Mouse (Mus musculus) urinary bladder, postnatal 10 days (tissue): ENCODE measurements around the gene B430218F22Rik.
"Not testable (repeated sequence)": the region's sequence is repeated elsewhere in the genome, so short reads cannot be mapped to it uniquely, and the experiment has no call there.

Experiments used
- DNase-seq: peaks from one replicate; pipeline ENCODE4 v3.0.0; 2022; ENCODE audit warnings: low spot score

Gene B430218F22Rik

DNA sequence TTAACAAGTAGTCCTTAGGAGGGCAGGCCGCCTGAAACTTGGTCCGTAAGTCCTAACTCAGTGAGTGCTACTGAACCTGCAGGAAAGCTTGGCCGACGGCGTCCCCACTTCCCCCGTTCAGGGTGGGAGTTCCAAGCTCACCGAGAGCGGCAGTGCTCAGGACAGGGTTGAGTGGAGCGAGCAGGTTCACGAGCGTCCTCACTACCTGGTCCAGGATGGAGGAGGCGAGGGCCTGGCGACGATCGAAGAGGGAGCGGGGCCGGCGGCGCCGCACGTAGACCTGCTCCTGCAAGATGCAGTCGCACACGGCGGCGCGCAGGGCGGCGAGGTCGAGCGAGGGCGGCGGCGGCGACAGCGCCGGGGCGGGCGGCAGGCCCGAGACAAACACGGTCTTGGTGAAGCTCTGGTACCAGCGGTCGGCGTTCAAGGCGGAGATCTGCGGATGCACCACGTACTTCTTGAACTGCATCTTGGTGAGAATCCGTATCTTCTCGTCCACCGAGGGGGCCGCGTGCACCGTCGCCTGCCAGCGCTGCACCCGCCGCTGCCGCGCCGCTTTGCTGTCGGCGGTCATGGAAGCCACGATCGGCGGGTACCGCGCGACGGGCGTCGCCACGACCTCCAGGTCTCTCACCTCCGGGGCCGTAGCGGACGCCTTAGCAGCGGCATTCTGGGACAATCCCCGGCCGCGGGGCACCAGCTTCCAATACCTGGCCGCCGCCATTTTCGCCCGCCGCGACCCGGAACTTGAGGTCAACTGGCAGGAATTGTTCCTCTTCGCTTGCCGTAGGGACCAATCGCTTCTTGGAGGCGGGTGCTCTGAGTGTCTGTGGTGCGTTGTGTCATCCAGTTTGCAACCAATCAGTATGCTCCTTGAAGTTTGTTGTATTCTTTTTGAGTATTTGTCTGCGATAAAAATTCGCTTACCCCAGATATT, at the start of gene B430218F22Rik, which contains the start of gene Mrps30:
Gene B430218F22Rik, plus strand, starts transcription at position 120 of the 937 bp plus-strand sequence.
Gene Mrps30, minus strand, starts transcription at position 742 of the 937 bp plus-strand sequence.
- peak; percentile 87 for DNase-seq

DNA sequence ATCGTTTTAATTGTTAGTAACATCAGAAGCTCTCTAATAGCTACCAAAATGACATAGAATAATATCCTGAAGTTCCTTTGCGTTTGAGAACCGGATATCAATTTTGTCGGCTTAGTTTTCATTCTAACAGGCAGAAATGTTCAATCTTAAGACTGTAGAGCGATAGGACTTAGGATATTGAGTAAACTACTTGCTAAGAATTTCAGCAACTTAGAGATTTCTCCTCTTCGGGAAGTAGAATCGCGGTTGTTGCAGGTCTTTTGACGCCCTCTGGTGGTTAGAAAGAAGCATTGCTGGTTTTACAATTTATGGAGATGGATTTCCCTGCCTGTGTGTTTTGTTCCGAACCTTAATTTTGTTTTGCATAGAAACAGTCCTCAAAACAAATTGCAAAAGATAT, 36.2 kb upstream of the B430218F22Rik start:
- no peak for DNase-seq

DNA sequence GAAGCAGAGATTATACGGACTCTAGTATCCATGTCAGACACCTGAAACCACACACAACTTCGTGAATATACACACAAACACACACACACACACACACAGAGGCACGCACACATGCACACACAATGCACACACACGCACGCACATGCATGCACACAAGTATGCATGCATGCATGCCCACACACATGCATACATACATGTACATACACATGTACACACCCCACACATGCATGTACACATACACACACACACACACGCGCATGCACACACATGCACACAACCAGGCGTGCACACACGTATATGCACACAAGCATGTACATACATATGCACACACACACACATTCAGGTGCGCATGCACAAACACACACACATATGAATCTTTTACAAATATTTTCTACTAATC, 35.6 kb upstream of the B430218F22Rik start:
- no peak for DNase-seq

DNA sequence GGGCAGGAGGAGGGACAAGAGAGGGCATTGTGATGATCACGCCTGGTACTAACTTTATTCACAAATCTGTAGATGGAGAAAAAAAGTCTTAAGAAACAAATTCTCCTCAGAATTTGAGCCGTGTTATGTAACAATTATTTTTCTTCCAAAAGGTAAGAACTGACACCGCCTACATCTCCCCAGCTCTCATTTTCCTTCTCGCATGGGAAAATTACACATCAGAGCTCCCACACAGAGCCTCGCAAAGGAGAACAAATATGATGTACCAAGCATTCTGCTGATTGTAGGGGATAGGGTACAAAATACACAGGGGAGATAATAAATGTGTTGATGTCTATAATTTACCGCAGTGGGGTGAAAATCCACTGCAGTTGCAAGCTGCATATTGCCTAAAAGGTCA, 23.1 kb upstream of the B430218F22Rik start:
- no peak for DNase-seq

DNA sequence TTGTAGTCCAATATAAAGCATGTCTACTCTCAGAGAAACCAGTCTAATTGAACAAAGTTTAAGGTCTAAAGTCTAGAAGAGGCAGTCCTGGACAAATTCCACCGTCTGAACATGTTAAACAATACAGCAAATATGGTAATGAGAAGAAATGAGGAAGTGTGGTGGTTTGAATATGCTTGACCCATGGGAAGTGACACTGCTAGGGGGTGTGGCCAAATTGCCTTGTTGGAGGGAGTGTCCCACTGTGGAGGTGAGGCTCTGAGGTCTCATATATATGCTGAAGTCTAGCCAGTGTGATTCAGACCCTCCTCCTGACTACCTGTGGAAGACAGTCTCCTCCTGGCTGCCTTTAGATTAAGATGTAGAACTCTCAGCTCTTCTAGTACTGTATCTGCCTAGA, 20.7 kb upstream of the B430218F22Rik start:
- DNase-seq: no peak

DNA sequence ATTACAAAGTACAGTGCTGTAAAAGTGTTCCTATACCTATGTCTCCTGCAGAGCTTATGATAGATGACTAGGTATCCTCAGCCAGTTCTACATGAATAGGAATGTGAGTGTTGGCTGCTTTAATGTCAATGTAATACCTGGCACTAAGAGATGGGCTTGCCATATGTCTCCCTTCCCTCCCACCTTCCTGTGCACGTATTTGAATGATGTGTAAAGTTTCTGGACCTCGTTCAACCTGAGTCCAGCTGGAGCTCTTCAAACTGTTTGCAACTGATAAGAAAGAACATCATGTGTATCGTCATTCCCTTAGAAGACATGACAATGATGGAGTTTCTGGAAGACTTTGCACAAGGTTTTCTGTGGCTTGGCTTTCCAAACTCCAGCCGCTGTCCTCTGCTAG, 13.6 kb upstream of the B430218F22Rik start:
- DNase-seq: no peak

DNA sequence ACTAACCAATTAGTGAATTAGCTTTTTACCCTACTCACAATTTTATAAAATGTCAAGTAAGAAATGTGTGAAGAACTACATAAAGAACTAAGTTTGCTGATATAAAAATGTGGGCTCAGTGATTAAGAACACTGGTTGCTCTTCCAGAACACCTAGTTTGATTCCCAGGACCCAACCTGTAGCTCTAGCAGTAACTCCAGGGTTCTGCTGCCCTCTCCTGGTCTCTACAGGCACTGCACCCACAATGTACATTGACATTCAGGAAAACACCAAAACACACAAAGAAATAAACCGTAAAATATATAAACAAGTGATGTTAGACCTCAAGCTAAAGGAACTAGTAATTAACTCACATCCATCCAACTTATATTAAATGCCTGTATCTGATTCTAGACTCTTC, 7.3 kb upstream of the B430218F22Rik start:
- DNase-seq: no peak

DNA sequence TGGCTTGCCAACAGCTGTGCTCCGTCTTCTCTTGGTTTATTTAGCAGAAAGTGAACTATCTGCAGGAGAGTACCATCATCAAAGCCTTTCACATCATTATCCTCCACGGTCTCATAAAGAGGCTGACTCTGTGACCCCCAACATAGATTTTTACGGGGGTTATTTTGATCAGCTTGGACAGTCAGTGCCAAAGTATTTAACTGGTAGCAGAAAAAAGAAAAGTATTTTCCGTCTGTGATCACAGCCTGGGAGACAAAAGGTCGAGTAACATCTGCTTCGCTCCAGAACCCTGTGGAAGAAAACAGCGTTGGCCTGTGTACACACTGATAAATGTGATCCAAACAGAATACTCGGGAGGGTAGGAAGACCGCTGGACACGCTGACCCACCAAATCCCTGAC, 6.0 kb upstream of the B430218F22Rik start:
- DNase-seq: no peak

DNA sequence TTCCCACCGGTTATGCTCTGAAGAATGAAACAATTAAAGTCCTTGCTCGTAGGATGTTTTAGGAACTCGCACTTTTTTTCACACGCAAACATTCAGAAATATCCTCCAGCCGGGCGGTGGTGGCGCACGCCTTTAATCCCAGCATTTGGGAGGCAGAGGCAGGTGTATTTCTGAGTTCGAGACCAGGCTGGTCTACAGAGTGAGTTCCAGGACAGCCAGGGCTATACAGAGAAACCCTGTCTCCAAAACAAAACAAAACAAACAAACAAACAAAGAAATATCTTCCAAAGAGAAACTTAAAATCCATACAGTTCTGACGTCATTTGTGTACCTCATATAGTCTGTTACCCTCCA, 995 bp downstream of the B430218F22Rik start:
- DNase-seq: not testable (repeated sequence)

DNA sequence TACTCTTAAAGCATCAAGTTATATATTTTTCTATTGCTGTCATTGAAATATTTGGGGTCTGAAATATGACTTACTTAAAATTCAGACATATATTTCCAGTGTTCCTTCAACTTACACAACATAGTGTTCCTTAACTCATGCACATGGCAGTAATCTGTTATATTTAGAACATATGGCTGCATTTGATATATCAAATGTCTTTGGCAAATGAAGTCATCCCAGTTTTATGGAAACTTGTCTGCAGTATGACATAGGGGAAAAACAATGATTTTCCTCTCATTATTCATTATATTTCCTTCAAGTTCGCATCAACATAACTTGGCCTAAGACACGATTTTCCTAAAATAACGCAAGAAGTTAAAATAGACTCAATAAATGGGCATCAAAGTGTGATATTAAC, 9.4 kb downstream of the B430218F22Rik start:
- no peak for DNase-seq

DNA sequence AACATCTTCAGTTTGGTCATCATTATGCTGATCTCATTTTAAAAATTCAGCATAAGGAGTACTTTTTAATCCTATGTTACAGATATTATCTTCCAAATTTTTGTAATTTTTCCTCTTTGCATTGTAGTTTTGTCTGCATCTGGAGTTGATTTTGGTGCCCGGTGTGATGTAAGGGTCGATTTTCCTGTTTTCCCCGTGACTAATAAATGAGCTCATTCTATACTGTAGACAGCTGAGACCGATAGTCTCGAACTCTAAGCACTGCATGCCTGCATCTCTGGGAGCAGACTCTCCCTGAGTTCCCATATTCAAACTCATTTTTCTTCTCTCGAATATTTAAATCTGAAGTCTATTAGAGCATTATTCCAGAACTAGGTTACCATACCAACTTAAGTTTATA, 13.9 kb downstream of the B430218F22Rik start:
- DNase-seq: no peak

DNA sequence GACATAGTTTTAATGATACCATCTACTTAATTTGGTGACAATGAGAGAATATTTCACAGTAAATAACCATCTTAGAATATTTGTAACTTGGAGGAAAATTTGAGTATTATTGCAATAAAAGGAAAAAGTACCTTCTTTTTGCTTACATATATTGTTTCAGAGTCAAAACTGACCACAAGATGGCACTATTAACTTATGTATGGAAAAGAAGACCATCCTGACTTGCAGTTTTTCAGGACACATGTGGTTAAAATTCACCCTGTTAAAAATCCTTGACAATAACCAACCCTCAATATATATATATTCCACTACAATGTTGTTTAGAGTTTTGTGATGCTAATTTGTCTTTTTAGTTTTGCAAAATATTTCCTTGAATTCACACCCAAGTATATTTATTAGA, 17.1 kb downstream of the B430218F22Rik start:
- no peak for DNase-seq

DNA sequence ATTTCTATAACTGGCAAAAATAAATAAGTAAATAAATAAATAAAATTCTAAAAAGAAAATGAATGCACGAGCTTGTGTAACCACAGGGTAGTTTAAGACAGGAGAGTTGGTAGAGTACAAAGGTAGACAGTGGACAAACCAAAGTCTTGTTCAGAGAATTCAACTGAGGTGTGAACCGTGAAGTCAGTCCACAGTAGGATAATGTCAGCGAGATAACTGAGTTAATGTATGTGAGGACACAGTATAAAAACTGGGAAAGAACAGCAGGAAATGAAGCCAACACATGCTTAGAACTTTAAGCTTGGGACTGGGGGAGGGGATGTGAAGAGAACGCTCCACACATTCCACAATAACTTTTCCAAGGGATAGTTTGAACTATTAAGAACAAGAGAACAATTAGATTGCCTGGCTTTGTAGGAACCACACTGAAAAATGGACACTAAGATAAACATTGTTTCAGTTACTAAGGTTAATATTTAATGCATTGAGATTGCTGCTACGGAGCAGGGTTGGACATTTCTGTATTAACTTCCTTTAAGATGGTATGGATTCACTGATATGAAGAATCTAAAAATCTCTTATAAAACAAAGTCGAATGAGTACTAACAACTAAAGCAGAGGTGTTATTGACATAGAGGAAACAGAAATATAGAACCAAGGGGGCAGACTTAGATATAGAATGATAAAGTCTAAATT, 25.0 kb downstream of the B430218F22Rik start:
- no peak for DNase-seq

DNA sequence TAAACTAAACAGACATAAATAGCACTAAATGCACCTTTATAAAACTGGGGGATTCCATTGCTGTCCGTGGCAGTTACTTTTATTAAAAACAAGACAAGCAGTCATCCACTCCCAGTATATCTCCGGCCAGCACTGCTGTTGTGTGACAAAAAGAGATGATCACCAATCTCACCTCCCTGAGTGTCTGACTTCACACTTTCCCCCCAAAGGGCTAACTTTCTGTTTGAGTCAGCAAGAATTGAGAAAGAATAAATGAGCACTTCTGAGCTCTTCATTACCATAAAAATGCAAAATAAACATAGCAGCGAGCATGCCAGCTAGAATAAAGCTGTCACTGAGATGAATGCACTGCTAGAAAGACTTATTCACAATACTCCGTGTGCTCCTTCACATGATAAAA, 31.7 kb downstream of the B430218F22Rik start:
- no peak for DNase-seq

DNA sequence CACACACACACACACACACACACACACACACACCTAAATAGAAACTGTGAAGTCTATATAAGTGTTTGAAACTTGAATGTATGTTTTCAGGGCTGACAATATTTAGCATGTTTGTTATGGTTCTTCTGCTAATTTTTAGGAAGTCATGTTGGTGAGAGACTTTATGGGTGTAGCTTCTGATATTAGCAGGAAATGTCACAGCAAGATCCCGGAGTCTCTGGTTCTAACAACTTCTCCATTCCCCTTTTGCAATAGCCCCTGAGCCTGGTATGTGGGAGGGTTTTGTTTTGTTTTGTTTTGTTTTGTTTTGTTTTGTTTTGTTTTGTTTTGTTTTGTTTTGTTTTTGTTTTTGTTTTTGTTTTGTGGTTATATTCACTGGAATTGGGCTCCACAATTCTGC, 34.0 kb downstream of the B430218F22Rik start:
- DNase-seq: no peak

DNA sequence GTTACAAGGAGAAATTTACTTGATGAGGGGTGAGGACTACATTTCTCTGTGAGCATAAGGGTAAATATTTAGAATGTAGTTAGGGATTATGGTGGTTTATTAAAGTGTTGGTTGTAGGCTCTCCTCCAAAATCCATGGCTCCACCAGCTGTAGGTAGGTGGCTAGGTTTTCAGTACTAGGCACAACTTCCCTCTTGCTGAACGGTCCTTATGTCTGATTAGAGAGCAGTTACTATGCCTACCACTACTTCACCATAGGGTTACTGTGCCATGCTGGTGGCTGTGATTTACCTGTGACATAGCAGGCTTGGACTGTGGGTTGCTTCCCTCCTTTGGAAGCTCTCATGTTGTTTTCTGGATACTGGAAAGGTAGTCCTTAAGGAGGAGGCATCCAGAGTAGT, 34.4 kb downstream of the B430218F22Rik start:
- DNase-seq: no peak
